Mouse (Mus musculus): ENCODE data around the gene Pced1b. TPM values are rescaled to one million over a fixed set of nuclear protein-coding genes. Genes with fewer than 3 reads are reported as not detected.
"Not testable (repeated sequence)": the region's sequence is repeated elsewhere in the genome, so short reads cannot be mapped to it uniquely, and the experiment has no call there.

Pced1b gene
- polyA plus RNA-seq, 1 experiment = 3.5 TPM

DNA sequence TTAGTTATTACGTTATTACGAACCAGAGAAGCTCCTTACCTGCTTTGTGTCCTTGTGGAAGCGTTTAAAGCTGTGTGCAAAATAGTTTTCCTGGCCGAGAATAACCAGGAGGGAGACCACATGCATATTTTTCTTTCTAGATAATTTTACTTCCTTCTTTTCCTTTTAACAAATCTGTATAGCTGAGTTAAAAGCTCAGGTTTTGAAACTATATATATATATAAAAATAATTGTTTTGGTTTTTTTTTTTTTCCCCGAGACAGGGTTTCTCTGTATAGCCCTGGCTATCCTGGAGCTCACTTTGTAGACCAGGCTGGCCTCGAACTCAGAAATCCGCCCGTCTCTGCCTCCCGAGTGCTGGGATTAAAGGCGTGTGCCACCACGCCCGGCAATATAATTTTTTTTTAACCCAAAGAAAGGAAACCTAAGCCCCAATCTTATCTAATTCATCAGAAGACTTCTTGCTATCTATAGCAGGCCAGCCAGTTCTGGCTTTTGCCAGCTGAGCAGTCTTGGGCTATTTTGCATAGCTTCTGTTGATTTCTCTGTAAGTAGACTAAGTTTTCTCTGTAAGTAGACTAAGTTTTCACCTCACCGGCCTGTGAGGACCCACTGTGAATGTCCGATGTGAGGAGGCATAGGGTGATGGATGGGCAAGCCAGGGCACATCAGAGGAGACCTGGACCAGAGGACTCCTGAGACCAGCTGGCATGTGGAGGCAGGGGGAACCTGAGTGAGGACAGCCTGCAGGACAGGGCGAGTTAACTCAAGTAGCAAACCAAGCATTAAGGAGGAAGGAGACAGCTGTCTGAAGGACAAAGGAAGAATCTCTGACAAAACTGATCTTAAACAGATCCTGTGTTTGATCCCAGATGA, 128.2 kb downstream of the Pced1b start:
- Histone ChIP-seq H3K4me1 (ENCODE audit: control insufficient read depth, insufficient read depth, low read length) (peaks cover 20% of the 10 kb centered on the region), H3K27ac (ENCODE audit: insufficient read depth, low read depth, low read length) (no peak overlapping the region), H3K4me3 (ENCODE audit: insufficient read depth, low read length) (no peak overlapping the region)
- TF ChIP-seq CTCF (IDR thresholded peaks at IDR 0.05; ENCODE audit: low read depth, low read length) (no peak), POLR2A (IDR thresholded peaks at IDR 0.05; ENCODE audit: borderline replicate concordance, low read depth, low read length) (no peak)

- Histone ChIP-seq H3K27ac (ENCODE audit: insufficient read depth, low read depth, low read length) (no peak overlapping the region), H3K4me3 (ENCODE audit: insufficient read depth, low read length) (no peak overlapping the region), H3K4me1 (ENCODE audit: control insufficient read depth, insufficient read depth, low read length) (peaks cover 20% of the 10 kb centered on the region)
- TF ChIP-seq CTCF (IDR thresholded peaks at IDR 0.05; ENCODE audit: low read depth, low read length) (no peak), POLR2A (IDR thresholded peaks at IDR 0.05; ENCODE audit: borderline replicate concordance, low read depth, low read length) (no peak)
Measured at GRCm38 (mm10) chr15:97376081-97376742, 129.3 kb downstream of the Pced1b start.

- peaks cover 20% of the 10 kb centered on the region for H3K4me1 ChIP-seq (ENCODE audit: control insufficient read depth, insufficient read depth, low read length)
- H3K27ac ChIP-seq (ENCODE audit: insufficient read depth, low read depth, low read length) = no peak overlapping the region
- H3K4me3 ChIP-seq (ENCODE audit: insufficient read depth, low read length) = no peak overlapping the region
- TF ChIP-seq CTCF (IDR thresholded peaks at IDR 0.05; ENCODE audit: low read depth, low read length) (no peak), POLR2A (IDR thresholded peaks at IDR 0.05; ENCODE audit: borderline replicate concordance, low read depth, low read length) (no peak)
Measured at GRCm38 (mm10) chr15:97376792-97377222, 129.9 kb downstream of the Pced1b start.

- H3K27ac ChIP-seq (ENCODE audit: insufficient read depth, low read depth, low read length) = no peak overlapping the region
- no peak for TF ChIP-seq CTCF (IDR thresholded peaks at IDR 0.05; ENCODE audit: low read depth, low read length)
- TF ChIP-seq POLR2A (IDR thresholded peaks at IDR 0.05; ENCODE audit: borderline replicate concordance, low read depth, low read length) = no peak
- no peak overlapping the region for H3K4me3 ChIP-seq (ENCODE audit: insufficient read depth, low read length)
- H3K4me1 ChIP-seq (ENCODE audit: control insufficient read depth, insufficient read depth, low read length) = peaks cover 14% of the 10 kb centered on the region
Measured at GRCm38 (mm10) chr15:97378061-97378460, 131.2 kb downstream of the Pced1b start.

GRCm38 (mm10) chr15:97379489-97380304, 132.8 kb downstream of the Pced1b start:
- Histone ChIP-seq H3K4me1 (ENCODE audit: control insufficient read depth, insufficient read depth, low read length) (peaks cover 5% of the 10 kb centered on the region), H3K4me3 (ENCODE audit: insufficient read depth, low read length) (peak overlapping the region; percentile 43), H3K27ac (ENCODE audit: insufficient read depth, low read depth, low read length) (peak overlapping the region; percentile 46)
- TF ChIP-seq CTCF (IDR thresholded peaks at IDR 0.05; ENCODE audit: low read depth, low read length) (no peak), POLR2A (IDR thresholded peaks at IDR 0.05; ENCODE audit: borderline replicate concordance, low read depth, low read length) (no peak)

GRCm38 (mm10) chr15:97382567-97382966, 135.7 kb downstream of the Pced1b start:
- TF ChIP-seq CTCF (IDR thresholded peaks at IDR 0.05; ENCODE audit: low read depth, low read length) = no peak
- TF ChIP-seq POLR2A (IDR thresholded peaks at IDR 0.05; ENCODE audit: borderline replicate concordance, low read depth, low read length) = no peak
- Histone ChIP-seq H3K4me3 (ENCODE audit: insufficient read depth, low read length) (no peak overlapping the region), H3K4me1 (ENCODE audit: control insufficient read depth, insufficient read depth, low read length) (peaks cover 5% of the 10 kb centered on the region), H3K27ac (ENCODE audit: insufficient read depth, low read depth, low read length) (no peak overlapping the region)

DNA sequence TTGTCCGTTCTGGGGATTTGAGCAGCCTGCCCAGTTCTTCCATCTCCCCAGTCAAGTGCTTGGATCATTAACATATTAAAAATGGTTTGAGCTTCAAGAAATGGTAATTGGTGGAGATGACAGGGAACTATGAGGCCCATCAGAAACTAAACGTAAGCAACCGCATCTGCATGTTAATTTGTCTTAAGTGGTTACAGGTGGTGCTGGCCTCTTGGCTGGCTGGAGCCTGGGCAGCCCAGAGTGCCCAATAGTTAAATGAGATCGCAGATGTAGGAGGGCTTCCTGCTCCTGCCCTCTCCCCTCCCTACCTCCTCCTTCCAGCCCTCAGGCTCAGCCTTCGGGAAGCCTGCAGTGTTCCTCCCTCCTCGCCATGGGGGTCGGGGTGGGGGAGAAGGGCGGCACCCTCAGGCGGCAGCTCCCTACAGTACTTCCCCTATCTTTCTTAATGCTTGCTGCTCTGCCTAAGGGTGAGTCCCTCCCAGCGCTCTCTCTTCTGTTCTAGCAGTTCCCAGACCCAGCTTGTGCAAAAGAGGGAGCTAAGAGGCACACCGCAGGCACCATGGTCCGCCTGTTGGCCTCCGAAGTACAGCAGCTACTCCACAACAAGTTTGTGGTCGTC, 136.7 kb downstream of the Pced1b start:
- Histone ChIP-seq H3K4me1 (ENCODE audit: control insufficient read depth, insufficient read depth, low read length) (peaks cover 5% of the 10 kb centered on the region), H3K27ac (ENCODE audit: insufficient read depth, low read depth, low read length) (no peak overlapping the region), H3K4me3 (ENCODE audit: insufficient read depth, low read length) (no peak overlapping the region)
- no peak for TF ChIP-seq CTCF (IDR thresholded peaks at IDR 0.05; ENCODE audit: low read depth, low read length)

GRCm38 (mm10) chr15:97384170-97385018, 137.5 kb downstream of the Pced1b start:
- H3K4me3 ChIP-seq (ENCODE audit: insufficient read depth, low read length) = no peak overlapping the region
- H3K4me1 ChIP-seq (ENCODE audit: control insufficient read depth, insufficient read depth, low read length) = peaks cover 3% of the 10 kb centered on the region
- TF ChIP-seq CTCF (IDR thresholded peaks at IDR 0.05; ENCODE audit: low read depth, low read length) (no peak), POLR2A (IDR thresholded peaks at IDR 0.05; ENCODE audit: borderline replicate concordance, low read depth, low read length) (no peak)
- no peak overlapping the region for H3K27ac ChIP-seq (ENCODE audit: insufficient read depth, low read depth, low read length)

GRCm38 (mm10) chr15:97385174-97385573, 138.3 kb downstream of the Pced1b start:
- H3K4me1 ChIP-seq (ENCODE audit: control insufficient read depth, insufficient read depth, low read length); H3K27ac ChIP-seq (ENCODE audit: insufficient read depth, low read depth, low read length); H3K4me3 ChIP-seq (ENCODE audit: insufficient read depth, low read length): not testable (repeated sequence)
